Mouse (Mus musculus) Patski (cell line): ENCODE results near the gene Atxn10. TPM values are rescaled to one million over a fixed set of nuclear protein-coding genes. Genes with fewer than 3 reads are reported as not detected.

Experiments used
- ATAC-seq: fragments of 100-300 bp; one replicate; pipeline ENCODE4 v1.8.0; 2021
- CTCF ChIA-PET: fragments of 350-600 bp; sonication (Branson Sonifier 250); formaldehyde crosslinking; loops from one replicate; lab custom pipeline; 2022; ENCODE audit warnings: inconsistent platforms; lab: Charles Lee
- POLR2A ChIA-PET: fragments of 350-600 bp; sonication (Branson Sonifier 250); formaldehyde crosslinking; loops from one replicate; lab custom pipeline; 2022; ENCODE audit warnings: antibody characterized with exemption, inconsistent platforms; lab: Charles Lee
- DNase-seq: peaks from one replicate; pipeline ENCODE4 v3.0.0-alpha.2; 2011; ENCODE audit warnings: low read depth, low spot score
- H3K27me3 ChIP-seq: fragments of 371-371 bp; one replicate; pipeline ENCODE4 v1.5.1; 2021
- CTCF ChIP-seq: fragments of 100-300 bp; IDR thresholded peaks from one replicate; pipeline ENCODE4 v1.5.1; 2021
- in situ Hi-C: fragments of 300-500 bp; cut with MboI; formaldehyde crosslinking; loops from 3 replicates; pipeline ENCODE4 v1.11.1; 2018; ENCODE audit warnings: low pct_unique_long_range_greater_than_20kb, mixed read lengths
- polyA plus RNA-seq: library from polyadenylated mRNA; unstranded; gene quantifications from one replicate; pipeline ENCODE4 v1.2.3, GENCODE M21; 2021

Gene Atxn10
- 224 TPM for polyA plus RNA-seq

GRCm38 (mm10) chr15:85335671-85336300, at the start of gene Atxn10:
TSS of gene Atxn10 (plus strand) at chr15:85336245.
- ChIA-PET CTCF (no interaction called here), POLR2A (no interaction called here)
- TF ChIP-seq CTCF, result no peak
- in situ Hi-C loops, result no loop called here
- DNase-seq, result no peak
- no peak for ATAC-seq
- H3K27me3 ChIP-seq, result no peaks in the 10 kb centered on the region

GRCm38 (mm10) chr15:85294632-85295031, 41.4 kb upstream of the Atxn10 start:
- no peak for TF ChIP-seq CTCF
- POLR2A ChIA-PET, result no interaction called here
- H3K27me3 ChIP-seq, result no peaks in the 10 kb centered on the region
- no peak for ATAC-seq
- in situ Hi-C loops, result no loop called here
- CTCF ChIA-PET, result interaction anchor here (0.9 to 1.0 kb wide), 2 partner anchors 9 to 35 kb away, joined by 3 read pairs; no protein-coding TSS in a partner anchor
- no peak for DNase-seq

GRCm38 (mm10) chr15:85295544-85295943, 40.5 kb upstream of the Atxn10 start:
- POLR2A ChIA-PET, result no interaction called here
- no peak for TF ChIP-seq CTCF
- ATAC-seq (no peak), DNase-seq (no peak)
- in situ Hi-C loops, result no loop called here
- no peaks in the 10 kb centered on the region for H3K27me3 ChIP-seq
- CTCF ChIA-PET, result interaction anchor here (0.9 kb wide), 1 partner anchor 36 kb away, joined by 3 read pairs; no protein-coding TSS in a partner anchor

- no peaks in the 10 kb centered on the region for H3K27me3 ChIP-seq
- DNase-seq (no peak), ATAC-seq (no peak)
- ChIA-PET POLR2A (no interaction called here), CTCF (no interaction called here)
- TF ChIP-seq CTCF, result no peak
- in situ Hi-C loops, result no loop called here
Measured at GRCm38 (mm10) chr15:85295977-85296376, 40.1 kb upstream of the Atxn10 start.

GRCm38 (mm10) chr15:85296538-85296937, 39.5 kb upstream of the Atxn10 start:
- ATAC-seq (no peak), DNase-seq (no peak)
- ChIA-PET CTCF (interaction anchor here (1.1 kb wide), 1 partner anchor 9 kb away, joined by 3 read pairs; no protein-coding TSS in a partner anchor), POLR2A (no interaction called here)
- H3K27me3 ChIP-seq, result no peaks in the 10 kb centered on the region
- TF ChIP-seq CTCF, result no peak
- in situ Hi-C loops, result no loop called here

- TF ChIP-seq CTCF, result no peak
- DNase-seq (no peak), ATAC-seq (no peak)
- ChIA-PET CTCF (interaction anchor here (1.2 kb wide), 1 partner anchor 32 kb away, joined by 3 read pairs; no protein-coding TSS in a partner anchor), POLR2A (no interaction called here)
- in situ Hi-C loops, result no loop called here
- no peaks in the 10 kb centered on the region for H3K27me3 ChIP-seq
Measured at GRCm38 (mm10) chr15:85298167-85298781, 37.8 kb upstream of the Atxn10 start.

- H3K27me3 ChIP-seq, result no peaks in the 10 kb centered on the region
- ATAC-seq (no peak), DNase-seq (no peak)
- no peak for TF ChIP-seq CTCF
- ChIA-PET CTCF (no interaction called here), POLR2A (no interaction called here)
- in situ Hi-C loops, result no loop called here
Measured at GRCm38 (mm10) chr15:85298946-85299345, 37.1 kb upstream of the Atxn10 start.

GRCm38 (mm10) chr15:85303241-85303640, 32.8 kb upstream of the Atxn10 start:
- ATAC-seq (no peak), DNase-seq (no peak)
- in situ Hi-C loops, result no loop called here
- CTCF ChIA-PET, result no interaction called here
- no peak for TF ChIP-seq CTCF
- no peaks in the 10 kb centered on the region for H3K27me3 ChIP-seq
- POLR2A ChIA-PET, result no interaction called here

- in situ Hi-C loops, result no loop called here
- DNase-seq, result no peak
- H3K27me3 ChIP-seq, result no peaks in the 10 kb centered on the region
- CTCF ChIA-PET, result no interaction called here
- ATAC-seq, result no peak
- POLR2A ChIA-PET, result no interaction called here
- TF ChIP-seq CTCF, result no peak
Measured at GRCm38 (mm10) chr15:85303976-85304375, 32.1 kb upstream of the Atxn10 start.

GRCm38 (mm10) chr15:85307061-85307660, 28.9 kb upstream of the Atxn10 start:
- ChIA-PET POLR2A (interaction anchor here (0.5 kb wide), 1 partner anchor 365 kb away, joined by 5 read pairs; no protein-coding TSS in a partner anchor), CTCF (no interaction called here)
- ATAC-seq (no peak), DNase-seq (no peak)
- in situ Hi-C loops, result loop anchor here (5.0 kb wide), 1 partner anchor 35 kb away; no protein-coding TSS in a partner anchor
- no peak for TF ChIP-seq CTCF
- H3K27me3 ChIP-seq, result no peaks in the 10 kb centered on the region
